Mouse (Mus musculus): ENCODE results near the gene Map3k12.

Map3k12 gene

DNA sequence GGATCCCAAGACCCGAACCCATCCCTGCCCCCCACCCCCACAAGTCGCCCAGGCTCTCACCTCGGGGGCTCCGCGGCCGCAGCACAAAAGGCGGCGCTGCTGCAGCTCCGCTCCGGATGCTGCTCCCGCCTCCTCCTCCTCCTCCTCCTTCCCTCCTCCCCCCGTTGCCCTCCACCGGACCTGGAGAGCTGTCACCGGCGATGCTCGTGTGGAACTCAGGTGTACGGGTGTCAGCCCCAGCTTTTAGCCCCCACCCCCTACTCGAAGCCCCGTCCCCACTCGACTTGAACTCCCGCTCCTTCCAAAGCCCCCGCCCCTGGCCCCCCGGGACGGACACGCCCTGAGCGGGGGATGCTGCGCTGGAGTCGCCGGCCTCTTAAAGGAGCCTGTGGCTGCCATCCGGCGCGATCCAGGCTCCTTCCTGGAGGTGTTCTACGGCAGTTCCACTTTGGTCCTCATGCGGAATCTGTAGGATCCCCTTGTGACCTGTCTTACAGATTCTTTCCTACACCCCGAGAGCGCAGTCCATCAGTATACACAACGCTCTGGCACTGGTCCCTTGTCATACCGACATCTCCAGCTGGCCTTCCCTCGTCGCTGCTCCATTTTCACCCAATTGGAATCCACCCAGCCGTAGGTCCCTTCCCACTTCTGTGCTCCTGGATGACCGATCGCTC is at the start of gene Map3k12:
Gene Map3k12, minus strand, starts transcription at position 337 of the 677 bp plus-strand sequence.
- DNase-seq (ENCODE audit: low spot score): peak; percentile 73

DNA sequence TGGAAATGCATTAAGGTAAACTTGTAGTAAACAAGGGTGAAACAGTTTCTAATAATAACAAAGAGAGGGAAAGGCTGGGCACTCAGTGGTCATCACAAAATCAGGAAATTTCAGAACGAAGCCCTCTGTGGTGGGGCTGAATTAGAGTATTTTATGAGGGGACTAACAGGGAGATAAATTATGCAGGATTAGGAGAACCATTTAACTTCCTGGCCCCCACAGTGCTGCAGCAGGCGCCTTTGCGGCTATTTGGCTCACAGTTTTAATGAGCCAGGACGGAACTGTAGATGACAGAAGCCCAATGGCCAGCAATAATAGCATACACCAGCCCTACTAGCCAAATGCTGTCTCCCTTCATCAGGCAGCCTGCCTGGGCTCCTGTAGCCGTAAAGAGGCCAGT is 46.8 kb upstream of the Map3k12 start:
- DNase-seq (ENCODE audit: low spot score): no peak

DNA sequence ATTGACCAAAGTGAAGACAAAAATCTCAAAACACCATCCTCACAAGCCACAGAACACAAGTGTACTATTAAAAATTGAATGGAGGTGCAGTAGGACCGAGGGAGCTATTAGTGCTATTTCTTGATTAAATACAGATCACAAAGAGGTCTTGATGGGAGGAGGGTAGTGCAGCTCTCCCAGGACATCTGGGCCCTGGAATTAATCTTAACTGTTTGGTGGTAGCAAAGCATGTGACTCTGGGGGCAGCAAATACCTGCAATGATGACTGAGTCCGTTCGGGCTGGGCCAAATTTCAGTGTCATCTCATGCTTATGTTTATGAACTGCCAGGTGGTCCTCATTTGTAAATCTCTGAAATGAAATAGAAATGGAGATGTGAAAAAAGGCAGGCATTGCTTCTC is 46.2 kb upstream of the Map3k12 start:
- DNase-seq (ENCODE audit: low spot score): no peak

DNA sequence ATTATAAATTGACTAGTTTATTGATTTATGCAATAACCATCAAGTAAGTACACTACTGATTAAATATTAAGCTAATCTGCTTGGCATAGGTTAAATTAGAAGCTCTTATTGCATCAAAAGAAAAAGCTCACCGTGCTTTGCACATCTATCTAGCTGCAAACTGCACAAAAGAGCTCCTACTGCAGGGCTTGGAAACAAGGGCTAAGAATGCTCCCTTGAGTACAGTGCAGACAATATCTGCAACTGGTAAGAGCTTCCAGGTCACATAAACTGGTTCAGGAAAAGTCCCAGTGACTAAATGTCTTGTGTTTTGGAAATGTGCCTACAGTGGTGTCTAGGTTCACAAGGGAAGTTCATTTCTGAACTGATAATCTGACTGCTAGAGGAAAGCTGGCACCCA is 45.6 kb upstream of the Map3k12 start:
- no peak for DNase-seq (ENCODE audit: low spot score)

DNA sequence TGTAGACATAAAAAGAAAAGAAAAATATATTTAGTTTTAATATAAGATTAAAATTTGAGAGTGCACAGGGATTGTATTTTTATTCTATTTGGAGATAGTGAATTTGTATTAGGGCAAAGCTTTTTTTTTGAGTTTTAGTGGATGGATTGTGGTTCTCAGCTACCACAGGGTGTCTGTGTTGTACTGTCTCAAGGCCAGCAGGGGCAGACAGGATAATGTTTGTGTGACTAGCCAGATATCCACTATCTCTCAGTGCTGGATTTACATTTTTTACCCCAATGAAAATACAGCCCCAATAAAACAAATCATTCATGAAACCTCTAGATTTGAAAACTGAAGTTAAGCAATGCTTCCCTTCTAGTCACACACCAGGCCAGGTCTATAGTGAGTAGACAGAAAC is 40.7 kb upstream of the Map3k12 start:
- DNase-seq (ENCODE audit: low spot score): no peak

DNA sequence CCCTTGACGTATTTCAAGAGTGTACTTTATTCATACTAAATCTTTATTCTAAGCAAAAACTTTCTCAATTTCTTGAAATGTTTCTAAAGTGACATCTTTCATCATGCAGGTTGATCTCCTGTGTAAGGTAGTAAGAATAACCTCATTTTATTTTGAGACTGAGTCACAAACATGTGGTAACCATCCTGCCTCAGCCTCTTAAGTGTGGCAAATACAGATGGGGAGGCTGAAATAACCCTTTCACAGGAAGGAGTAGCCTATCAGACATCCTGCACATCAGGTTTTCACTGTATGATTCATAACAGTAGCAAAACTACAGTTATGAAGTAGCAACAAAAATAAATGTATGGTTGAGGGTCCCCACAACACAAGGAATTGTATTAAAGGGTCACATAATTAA is 38.7 kb upstream of the Map3k12 start:
- DNase-seq (ENCODE audit: low spot score): no peak

DNA sequence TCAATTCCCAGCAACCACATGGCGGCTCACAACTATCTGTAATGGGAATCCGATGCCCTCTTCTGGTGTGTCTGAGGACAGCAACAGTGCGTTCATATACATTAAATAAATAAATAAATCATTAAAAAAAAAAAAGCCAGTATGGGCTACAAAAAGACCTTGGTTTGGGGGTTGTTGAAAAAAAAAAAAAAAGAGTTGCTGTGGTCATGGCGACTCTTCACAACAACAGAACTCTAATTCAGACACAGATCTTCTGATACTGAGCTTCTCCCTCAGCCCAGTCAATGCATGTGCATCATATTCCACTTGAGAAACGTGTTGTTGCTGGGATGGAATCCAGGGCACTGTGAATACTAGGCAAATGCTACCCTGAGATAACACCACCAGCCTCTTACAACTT is 35.7 kb upstream of the Map3k12 start:
- no peak for DNase-seq (ENCODE audit: low spot score)

DNA sequence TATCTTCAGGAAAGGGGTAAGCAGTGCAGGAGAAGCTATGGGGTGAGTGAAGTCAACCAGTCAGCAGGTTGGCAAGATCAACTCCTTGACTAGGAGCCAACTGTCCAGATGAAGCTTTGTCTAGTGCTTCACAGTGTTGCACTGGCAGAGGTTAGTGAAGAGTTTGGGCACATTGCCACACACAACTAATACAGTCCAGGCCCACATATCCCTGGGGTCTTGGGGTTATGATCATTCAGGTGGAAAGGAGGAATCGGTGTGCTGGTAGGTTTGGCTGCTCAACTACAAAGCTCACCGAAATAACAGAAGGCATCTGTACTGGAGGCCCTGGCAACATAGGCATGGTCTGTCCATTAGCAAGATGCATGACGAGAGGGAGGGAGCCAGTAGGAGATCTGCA is 30.6 kb upstream of the Map3k12 start:
- DNase-seq (ENCODE audit: low spot score): no peak

DNA sequence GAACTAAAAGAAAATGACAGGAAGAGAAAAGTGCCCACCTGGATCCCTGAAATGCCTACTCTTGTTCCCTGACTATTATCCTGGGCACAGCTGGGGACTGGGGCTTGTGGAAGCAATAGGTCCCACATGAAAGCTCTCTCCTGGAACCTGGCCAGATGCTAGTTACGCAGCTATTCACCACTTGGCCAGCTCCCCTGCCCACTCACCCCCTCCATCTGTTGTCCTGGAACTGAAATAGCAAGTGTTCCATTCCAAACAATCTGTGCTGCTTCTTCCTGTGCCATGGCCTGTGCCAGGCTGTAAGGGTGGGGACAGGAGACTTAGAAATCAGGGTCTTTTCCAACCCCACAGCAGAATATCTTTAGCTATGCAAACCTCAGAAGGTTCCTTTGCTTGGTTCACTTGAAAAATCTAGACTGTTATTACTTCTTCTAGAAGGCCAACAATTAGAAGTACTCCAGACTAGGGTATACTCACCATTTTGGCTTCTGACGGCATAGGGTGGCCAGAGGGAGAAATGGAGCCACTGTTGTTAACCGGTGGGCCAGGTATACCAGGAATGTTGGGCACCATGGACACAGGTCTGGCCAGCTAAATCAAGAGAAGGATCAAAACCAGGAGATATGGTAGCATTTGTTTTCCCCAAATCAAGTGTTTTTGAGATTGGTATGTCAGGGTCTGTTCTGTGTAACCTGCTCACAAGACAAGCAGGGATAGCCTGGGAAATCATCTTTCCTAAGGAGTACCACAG is 30.0 kb upstream of the Map3k12 start:
- peak; percentile 32 for DNase-seq (ENCODE audit: low spot score)

DNA sequence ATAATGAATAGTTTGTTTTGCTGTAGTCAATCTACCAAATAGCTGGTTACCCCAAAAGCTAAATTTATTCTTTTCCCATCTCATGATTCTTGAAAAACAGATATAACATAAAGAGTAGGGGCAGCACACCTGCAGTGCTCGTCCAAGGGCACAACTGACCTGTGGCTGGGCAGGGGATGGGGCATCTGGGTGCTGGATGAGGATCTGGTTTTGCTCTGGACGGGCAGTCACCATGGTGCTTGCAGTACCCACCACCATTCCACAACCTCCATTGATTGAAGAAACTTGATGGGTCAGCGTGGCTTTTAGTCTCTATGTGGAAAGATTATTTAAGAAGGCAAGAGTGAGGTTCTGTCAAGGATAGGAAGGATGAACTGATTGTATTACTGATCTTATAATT is 29.4 kb upstream of the Map3k12 start:
- DNase-seq (ENCODE audit: low spot score): no peak

DNA sequence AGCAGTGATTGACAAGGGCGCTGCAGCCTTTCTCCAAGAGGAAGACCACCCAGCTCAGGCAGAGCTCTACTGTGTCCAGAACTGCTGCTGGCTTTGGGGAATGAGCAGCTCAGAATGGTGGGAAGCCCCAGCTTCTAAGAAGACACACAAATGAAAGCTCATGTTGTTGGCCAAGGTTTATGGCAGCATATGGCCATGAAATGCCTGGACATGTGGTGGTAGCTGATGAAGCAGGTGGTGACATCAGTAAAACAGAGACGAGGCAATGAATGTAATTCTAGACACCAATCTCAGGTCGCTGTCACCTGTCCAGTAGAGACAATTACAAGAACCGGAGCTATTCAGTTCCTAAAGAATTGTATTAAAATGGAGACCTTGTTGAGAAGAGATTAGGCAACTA is 27.9 kb upstream of the Map3k12 start:
- no peak for DNase-seq (ENCODE audit: low spot score)

DNA sequence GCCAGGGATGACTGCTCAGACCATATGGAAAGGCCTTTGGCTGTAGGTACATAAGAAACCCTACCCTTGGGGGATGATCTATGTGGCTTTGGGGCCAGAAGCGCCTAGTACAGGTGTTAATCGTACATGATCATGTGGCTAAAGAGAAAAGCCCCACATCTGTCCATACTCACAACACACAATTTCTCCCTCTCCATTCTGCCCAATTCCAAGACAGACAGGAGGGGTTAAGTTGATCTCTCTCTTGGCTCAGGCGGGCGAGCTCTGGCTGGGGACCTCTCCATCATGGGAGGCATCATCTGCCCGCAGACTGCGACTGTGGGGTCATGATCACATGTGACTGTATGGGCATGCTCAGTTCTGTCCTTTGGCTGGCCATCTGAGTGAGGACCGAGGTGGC is 17.1 kb upstream of the Map3k12 start:
- no peak for DNase-seq (ENCODE audit: low spot score)

DNA sequence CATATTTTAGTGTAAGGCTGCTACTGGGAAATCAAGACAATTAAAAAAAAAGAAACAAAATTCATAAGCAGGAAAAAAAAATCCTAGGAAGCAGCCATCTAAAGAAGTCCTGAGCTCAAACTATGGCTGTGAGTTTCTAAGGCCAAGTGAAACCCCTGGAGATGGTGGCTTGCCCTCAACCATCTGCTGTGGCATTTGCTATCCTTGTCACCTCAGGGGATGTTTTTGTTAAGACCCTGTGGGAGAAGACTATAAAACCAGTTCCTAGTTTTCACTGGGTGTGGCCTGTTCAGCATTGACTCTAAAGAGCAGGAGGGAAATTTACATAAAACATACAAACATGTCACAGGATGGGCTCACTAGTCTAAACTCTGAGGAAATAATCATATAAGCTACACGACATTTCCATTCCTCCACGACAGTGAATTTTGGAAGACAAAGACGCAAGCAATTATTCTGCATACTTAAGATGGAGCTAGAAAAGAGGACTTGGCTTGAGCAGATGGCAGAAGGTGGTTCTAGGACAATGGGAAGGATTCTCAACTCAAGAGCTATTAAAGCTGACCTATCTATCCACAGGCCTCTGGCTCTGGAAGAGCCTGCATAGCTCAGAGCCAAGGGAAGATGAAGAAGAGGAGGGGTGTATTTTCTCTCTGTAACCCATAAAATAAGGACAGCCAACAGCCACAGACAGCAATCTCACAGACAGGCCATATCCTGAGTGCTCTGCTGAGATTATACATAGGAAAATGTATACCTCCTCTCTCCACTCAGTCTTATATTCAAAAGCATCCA is 15.4 kb upstream of the Map3k12 start:
- no peak for DNase-seq (ENCODE audit: low spot score)

DNA sequence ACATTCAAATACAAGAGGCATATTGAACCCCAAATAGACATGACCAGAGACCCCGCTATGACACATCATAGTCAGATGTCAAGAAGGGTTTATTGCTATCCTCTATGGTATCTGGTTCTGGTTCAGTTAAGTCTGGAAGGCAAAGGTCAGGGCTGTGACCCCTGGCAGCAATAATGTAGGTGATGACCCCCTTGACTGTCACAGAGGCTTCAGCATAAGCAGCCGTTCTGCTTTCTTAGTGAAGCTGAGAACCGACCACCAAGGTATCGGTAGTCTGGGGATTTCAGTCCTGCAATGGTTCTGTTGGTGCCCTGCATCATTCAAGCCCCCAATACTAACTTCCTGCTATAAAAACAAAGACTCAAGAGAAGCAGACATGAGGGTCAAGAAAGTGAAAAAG is 14.7 kb upstream of the Map3k12 start:
- no peak for DNase-seq (ENCODE audit: low spot score)

DNA sequence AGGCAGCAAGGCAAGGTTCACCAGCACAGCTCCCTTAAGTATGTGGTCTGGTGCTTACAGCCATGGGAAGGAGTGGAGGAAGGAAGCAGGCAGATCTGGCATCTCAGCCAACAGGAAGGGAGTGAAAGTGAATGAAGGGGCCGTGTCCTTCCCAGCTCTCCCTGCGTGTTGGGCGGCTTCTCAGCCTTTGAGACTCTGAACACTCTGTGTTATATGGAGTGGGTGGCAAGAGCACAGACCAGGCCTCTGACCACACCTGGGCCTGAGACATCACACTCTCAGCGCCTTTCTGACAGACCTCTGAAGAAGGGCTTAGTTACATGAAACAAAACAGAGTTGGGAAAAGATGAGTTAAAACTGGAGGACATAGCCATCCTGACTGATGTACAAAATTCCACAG is 13.7 kb upstream of the Map3k12 start:
- no peak for DNase-seq (ENCODE audit: low spot score)

DNA sequence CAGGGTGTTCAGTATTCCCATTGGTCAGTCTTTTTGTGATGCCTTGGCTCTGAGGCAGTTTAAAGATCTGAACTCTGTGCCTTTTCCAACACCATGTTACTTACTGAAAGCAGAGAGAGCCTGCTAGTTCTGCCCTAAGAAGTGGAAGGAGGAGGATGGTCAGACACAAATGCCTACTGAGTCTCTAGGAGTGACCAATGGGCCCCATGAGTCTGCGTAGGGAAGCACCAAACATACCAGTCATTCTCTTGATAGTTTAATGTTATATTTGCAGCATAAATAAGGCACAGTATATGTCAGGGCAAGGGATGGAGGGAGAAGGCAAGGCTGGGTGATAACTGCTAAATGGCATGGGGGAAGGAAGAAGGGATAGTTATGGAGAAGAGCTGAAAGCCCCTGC is 11.5 kb upstream of the Map3k12 start:
- DNase-seq (ENCODE audit: low spot score): no peak

DNA sequence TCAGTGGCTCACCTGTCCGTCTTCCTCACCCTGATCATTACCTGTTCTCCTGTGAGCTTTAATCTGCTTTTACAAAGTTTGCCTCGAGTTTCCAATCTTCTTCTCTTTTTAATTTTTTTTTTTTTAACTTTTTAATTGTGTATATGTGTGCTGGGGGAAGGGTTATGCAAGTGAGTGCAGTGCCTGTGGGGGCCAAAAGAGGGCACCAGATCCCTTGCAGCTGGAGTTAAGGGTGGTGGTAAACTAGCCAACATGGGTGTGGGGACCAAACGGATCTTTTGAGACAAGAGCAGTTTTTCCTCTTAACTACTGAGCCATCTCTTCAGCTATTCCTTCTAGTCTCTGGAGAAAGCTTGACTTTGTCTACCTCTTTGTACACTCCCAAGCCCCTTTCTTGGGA is 11.1 kb upstream of the Map3k12 start:
- no peak for DNase-seq (ENCODE audit: low spot score)

DNA sequence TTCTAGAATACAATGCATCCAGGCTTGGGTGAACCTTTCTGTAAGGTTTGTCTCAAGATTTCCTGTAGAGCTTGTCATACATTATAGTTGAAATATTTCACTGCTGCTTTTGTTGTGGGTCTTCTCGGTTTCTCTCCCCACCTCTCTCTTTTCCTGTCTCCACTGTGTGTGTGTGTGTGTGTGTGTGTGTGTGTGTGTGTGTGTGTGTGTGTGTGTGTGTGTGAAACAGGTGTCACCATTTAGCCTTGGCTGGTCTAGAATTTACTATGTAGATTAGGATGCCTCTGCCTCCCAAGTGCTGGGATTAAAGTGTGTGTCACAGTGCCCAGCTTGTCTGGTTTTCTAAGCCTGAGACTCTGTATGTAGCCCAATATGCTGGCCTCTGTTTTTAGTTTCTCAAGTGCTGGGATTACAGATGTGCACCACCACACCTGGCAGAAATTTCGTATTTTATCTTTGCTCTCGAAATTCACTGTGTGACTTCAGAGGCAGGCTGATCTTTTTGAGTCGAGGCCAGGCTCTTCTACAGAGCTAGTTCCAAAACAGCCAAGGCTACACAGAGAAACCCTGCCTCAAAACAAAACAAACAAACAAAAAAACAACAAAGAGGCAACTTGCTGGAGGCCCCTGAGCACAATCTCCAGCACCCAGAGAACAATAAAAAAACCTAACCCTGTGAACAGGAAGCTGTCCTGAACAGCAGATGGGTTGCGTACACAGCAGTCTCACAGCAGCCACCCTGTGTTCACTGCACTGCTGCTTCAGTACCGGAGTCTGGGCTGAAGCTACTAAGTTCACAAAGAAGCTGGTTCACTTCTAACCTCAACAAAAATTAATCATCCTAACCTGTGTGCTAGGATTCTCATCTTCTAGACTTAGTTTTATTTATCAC is 9.5 kb upstream of the Map3k12 start:
- DNase-seq (ENCODE audit: low spot score): no peak

DNA sequence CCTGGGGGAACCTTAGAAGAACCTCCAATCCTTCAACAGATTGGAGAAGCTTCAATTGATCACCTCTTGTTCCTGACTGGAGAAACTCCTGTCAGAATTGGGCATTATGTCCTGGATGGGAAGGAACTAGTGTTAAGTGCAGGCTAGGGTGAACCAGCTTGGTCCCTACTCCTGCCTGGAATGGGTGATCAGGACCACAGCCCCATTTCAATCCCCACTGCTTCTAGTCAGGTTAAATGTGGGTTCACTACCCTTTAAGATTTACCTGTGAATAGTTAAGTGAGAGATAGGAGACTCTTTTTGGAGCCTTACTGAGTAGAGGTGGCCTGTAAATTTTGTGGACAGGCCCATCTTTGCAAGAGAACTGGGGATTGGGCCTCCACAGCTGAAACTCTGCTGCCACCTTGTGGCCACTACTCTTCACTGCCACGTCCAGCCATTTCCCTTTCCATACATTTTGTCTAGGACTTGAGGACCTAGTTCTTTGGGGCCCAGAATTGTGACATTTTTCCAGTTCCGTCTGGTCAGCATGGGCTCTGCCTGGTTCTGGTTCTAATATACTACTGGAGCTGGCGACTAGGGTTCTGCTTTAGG is 8.1 kb upstream of the Map3k12 start, which contains the start of gene Npff:
Gene Npff, minus strand, starts transcription at position 51 of the 594 bp plus-strand sequence.
- peak; percentile 76 for DNase-seq (ENCODE audit: low spot score)

DNA sequence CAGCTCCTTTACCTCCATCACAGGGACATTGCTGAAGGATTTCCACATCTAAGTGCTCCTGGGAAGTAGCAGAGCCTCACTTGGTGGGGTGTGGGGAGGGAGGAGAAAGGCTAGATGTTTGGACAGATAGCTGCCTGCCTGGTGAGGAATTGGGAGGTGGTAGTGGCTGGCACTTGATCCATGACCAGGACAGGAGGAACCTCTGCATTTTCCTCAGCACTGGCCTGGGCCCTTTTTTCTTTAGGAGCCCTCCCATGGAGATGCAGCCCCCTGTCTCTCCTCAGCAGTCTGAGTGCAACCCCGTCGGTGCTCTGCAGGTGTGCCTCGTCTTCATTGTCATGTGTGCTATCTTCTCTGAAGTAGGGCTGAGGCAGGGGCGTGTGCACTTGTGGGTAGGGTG is 4.6 kb upstream of the Map3k12 start:
- DNase-seq (ENCODE audit: low spot score): no peak

DNA sequence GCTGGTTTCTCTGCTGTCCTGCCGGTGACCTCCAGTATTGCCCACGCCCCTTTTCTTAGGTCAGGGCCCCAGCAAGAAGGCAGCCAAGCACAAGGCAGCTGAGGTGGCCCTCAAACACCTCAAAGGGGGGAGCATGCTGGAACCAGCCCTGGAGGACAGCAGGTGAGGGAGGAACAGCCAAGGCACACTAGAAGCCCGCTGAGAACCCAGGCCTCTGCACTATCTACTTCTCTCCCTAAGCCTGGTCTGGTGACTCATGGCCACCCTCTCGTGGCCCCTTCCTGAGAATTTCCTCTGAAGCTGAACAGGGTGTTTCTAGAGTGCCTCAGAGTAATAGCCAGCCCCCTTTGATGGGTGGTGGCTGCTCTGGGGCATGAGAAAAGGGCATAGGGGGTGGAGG is 3.6 kb upstream of the Map3k12 start:
- DNase-seq (ENCODE audit: low spot score): no peak

All from urinary bladder, postnatal 14 days (tissue).